Mouse (Mus musculus): ENCODE measurements around the gene Ppp4r3a.

The Ppp4r3a gene

GRCm38 (mm10) chr12:100991119-100991518, 92.4 kb downstream of the Ppp4r3a start:
- no peak for DNase-seq

- DNase-seq = no peak
Observed at GRCm38 (mm10) chr12:100990291-100990690, 93.2 kb downstream of the Ppp4r3a start.

GRCm38 (mm10) chr12:100989780-100990288, 93.7 kb downstream of the Ppp4r3a start:
- DNase-seq = no peak

Data from kidney, postnatal 25 days (tissue).